Mouse (Mus musculus) forebrain, postnatal 0 days (tissue): Measurements from ENCODE around the gene 6030498E09Rik. TPM values are rescaled to one million over a fixed set of nuclear protein-coding genes. Genes with fewer than 3 reads are reported as not detected.

Experiments used
- ATAC-seq: fragments of 200-750 bp; cut with Nextera tagmentation; 2 replicates; pipeline ENCODE4 v1.8.0; 2017; ENCODE audit warnings: mild to moderate bottlenecking, moderate library complexity
- DNase-seq: peaks from one replicate; pipeline ENCODE4 v3.0.0-alpha.2; 2015
- H3K27ac ChIP-seq: fragments of 300-500 bp; sonication (generic); 2 replicates; pipeline ENCODE4 v1.5.1; 2014; ENCODE audit warnings: low read depth, mild to moderate bottlenecking, antibody characterized with exemption, low read length, moderate library complexity, mixed read lengths
- H3K27me3 ChIP-seq: fragments of 300-500 bp; sonication (generic); 2 replicates; pipeline ENCODE4 v1.6.1; 2014; ENCODE audit warnings: mild to moderate bottlenecking, low read length, mixed read lengths; ENCODE audit not compliant: insufficient read depth
- H3K36me3 ChIP-seq: fragments of 300-500 bp; sonication (generic); 2 replicates; pipeline ENCODE4 v1.6.1; 2014; ENCODE audit warnings: mild to moderate bottlenecking, moderate library complexity; ENCODE audit not compliant: insufficient read depth
- H3K4me1 ChIP-seq: fragments of 300-500 bp; sonication (generic); 2 replicates; pipeline ENCODE4 v1.6.1; 2014; ENCODE audit warnings: antibody characterized with exemption; ENCODE audit not compliant: insufficient read depth
- H3K4me2 ChIP-seq: fragments of 300-500 bp; sonication (generic); 2 replicates; pipeline ENCODE4 v1.6.1; 2014; ENCODE audit warnings: low read depth, mild to moderate bottlenecking, moderate library complexity
- H3K4me3 ChIP-seq: fragments of 300-500 bp; sonication (generic); 2 replicates; pipeline ENCODE4 v1.5.1; 2014; ENCODE audit warnings: low read depth, low read length, mixed read lengths
- H3K9ac ChIP-seq: fragments of 300-500 bp; sonication (generic); 2 replicates; pipeline ENCODE4 v1.6.1; 2014; ENCODE audit warnings: mild to moderate bottlenecking
- H3K9me3 ChIP-seq: fragments of 300-500 bp; sonication (generic); 2 replicates; pipeline ENCODE4 v1.6.1; 2016; ENCODE audit warnings: low read length
- CTCF ChIP-seq: sonication (generic); IDR thresholded peaks from 2 replicates; pipeline ENCODE4 v1.5.1; 2016; ENCODE audit warnings: antibody characterized with exemption, control low read depth, low read depth
- WGBS: fragments of 180-500 bp; shearing (Covaris S2); extraction: QIAGEN DNeasy Blood & Tissue Kit; methylation state at CpG from one replicate; pipeline ENCODE4 v1.1.7; 2014; 5-methylcytosine and 5-hydroxymethylcytosine counted together
- microRNA-seq, 2 experiments: library from miRNA; unstranded; fragments of <30 nt; microRNA quantifications; one replicate each; pipeline ENCODE4; 2016
- polyA plus RNA-seq: library from polyadenylated mRNA; unstranded; fragments of >200 nt; fragmentation: Nextera tagmentation; extraction: Ambion mirVana; gene quantifications from 2 replicates; pipeline ENCODE4 v1.2.1, GENCODE M21; 2015
- total RNA-seq: library from RNA; depleted of rRNA; stranded (reverse); fragments of >200 nt; gene quantifications from 2 replicates; pipeline ENCODE4 v1.2.3, GENCODE M21; 2014; rRNA removed

6030498E09Rik gene
- total and polyA plus RNA-seq, 2 experiments from 2014 or later = 0.22 to 0.24 TPM

- Histone ChIP-seq H3K36me3 (no peaks in the 10 kb centered on the region), H3K27ac (no peak overlapping the region), H3K4me3 (no peak overlapping the region), H3K9me3 (no peaks in the 10 kb centered on the region), H3K4me1 (no peaks in the 10 kb centered on the region), H3K27me3 (no peaks in the 10 kb centered on the region), H3K9ac (no peak overlapping the region), H3K4me2 (no peak overlapping the region)
- peak; percentile 83 for ATAC-seq
- DNase-seq = peak; percentile 50
- WGBS = 65% methylated on average over 3 of the region's 3 CpGs
- no peak for TF ChIP-seq CTCF
These were observed 21.9 kb downstream of the 6030498E09Rik start for GRCm38 (mm10) chrX:38794373-38794772.

- no peak overlapping the region for H3K4me2 ChIP-seq
- WGBS = 57% methylated on average over 3 of the region's 3 CpGs
- no peaks in the 10 kb centered on the region for H3K9me3 ChIP-seq
- no peak overlapping the region for H3K27ac ChIP-seq
- TF ChIP-seq CTCF = no peak
- no peaks in the 10 kb centered on the region for H3K36me3 ChIP-seq
- H3K9ac ChIP-seq = no peak overlapping the region
- ATAC-seq (no peak), DNase-seq (no peak)
- H3K27me3 ChIP-seq = no peaks in the 10 kb centered on the region
- no peaks in the 10 kb centered on the region for H3K4me1 ChIP-seq
- no peak overlapping the region for H3K4me3 ChIP-seq
These were observed 41.5 kb downstream of the 6030498E09Rik start for GRCm38 (mm10) chrX:38813934-38814333.

GRCm38 (mm10) chrX:38816841-38817240, 44.4 kb downstream of the 6030498E09Rik start:
- TF ChIP-seq CTCF = no peak
- no peak for ATAC-seq
- H3K9ac ChIP-seq = no peak overlapping the region
- no peaks in the 10 kb centered on the region for H3K4me1 ChIP-seq
- H3K36me3 ChIP-seq = no peaks in the 10 kb centered on the region
- H3K9me3 ChIP-seq = no peaks in the 10 kb centered on the region
- H3K4me3 ChIP-seq = no peak overlapping the region
- WGBS = 76% methylated on average over 3 of the region's 3 CpGs
- H3K4me2 ChIP-seq = no peak overlapping the region
- no peaks in the 10 kb centered on the region for H3K27me3 ChIP-seq
- no peak for DNase-seq
- H3K27ac ChIP-seq = no peak overlapping the region

DNA sequence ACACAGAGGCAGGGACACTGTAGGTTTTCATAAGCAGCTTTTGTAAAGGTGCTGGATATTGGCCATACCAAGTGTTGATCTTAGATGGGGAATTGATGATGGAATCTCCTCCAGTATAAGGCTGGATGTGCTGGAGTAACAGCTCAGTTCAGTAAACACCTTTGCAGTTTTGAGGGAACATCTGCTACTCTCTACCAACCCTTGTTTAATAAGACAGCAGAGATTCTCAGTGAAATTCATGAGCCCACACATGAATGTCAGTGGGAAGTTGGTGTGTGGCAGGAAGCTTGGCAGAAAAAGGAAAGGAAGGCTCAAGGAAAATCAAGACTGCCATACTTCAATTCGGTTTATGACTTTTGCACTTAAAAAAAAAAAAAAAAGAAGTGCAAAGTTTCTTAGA, 186.1 kb downstream of the 6030498E09Rik start:
- no peak for DNase-seq
- WGBS = 53% methylated on average over 1 of the region's 1 CpGs

DNA sequence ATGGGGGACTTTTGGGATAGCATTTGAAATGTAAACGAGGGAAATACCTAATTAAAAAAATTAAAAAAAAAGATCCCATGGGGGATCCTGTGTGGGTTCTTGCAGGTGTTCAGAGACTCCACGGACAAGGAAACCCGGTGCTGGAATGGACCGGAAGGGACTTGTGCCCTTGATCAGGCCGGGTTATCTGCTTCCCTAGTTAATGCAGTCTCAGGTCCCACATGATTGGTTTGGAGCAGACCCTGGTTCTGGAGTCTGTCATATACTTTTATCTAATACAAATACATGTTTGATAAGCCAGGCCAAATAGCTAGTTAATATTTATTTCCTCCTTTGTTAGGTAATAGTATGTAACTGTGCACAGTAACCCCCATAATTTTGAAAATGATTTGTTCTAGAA, 223.8 kb downstream of the 6030498E09Rik start:
- DNase-seq (no peak), ATAC-seq (no peak)
- 87% methylated on average over 5 of the region's 5 CpGs for WGBS
- no peak overlapping the region for H3K27ac ChIP-seq
- no peaks in the 10 kb centered on the region for H3K36me3 ChIP-seq
- H3K4me1 ChIP-seq = no peaks in the 10 kb centered on the region
- H3K9me3 ChIP-seq = no peaks in the 10 kb centered on the region
- H3K9ac ChIP-seq = no peak overlapping the region
- H3K4me2 ChIP-seq = no peak overlapping the region
- TF ChIP-seq CTCF = no peak
- H3K4me3 ChIP-seq = no peak overlapping the region
- no peaks in the 10 kb centered on the region for H3K27me3 ChIP-seq

More for the DNA sequence above, 186.1 kb downstream of the 6030498E09Rik start:
- Histone ChIP-seq H3K9me3 (no peaks in the 10 kb centered on the region), H3K9ac (no peak overlapping the region), H3K4me1 (no peaks in the 10 kb centered on the region), H3K27me3 (no peaks in the 10 kb centered on the region), H3K27ac (no peak overlapping the region), H3K4me2 (no peak overlapping the region), H3K4me3 (no peak overlapping the region), H3K36me3 (no peaks in the 10 kb centered on the region)
- TF ChIP-seq CTCF = no peak
- ATAC-seq = no peak

Small RNA genes within 50 kb of the gene (microRNA-seq; reads per million reads assigned to microRNA genes)
- gene Gm25642 = 0 reads per million in 2 experiments

Other genes starting within 250 kb of the 6030498E09Rik start
- 21.8 and 28.6 TPM in 2 replicates for gene Cul4b, start 196.5 kb upstream of the 6030498E09Rik start, total RNA-seq
- 11.7 and 13.8 TPM in 2 replicates for gene Cul4b, start 196.5 kb upstream of the 6030498E09Rik start, polyA plus RNA-seq
- gene Mcts1, start 172.1 kb upstream of the 6030498E09Rik start, total RNA-seq = 77.9 and 98.0 TPM in 2 replicates
- gene Mcts1, start 172.1 kb upstream of the 6030498E09Rik start, polyA plus RNA-seq = 174 and 215 TPM in 2 replicates
- gene C1galt1c1, start 137.6 kb upstream of the 6030498E09Rik start, total RNA-seq = 17.1 and 24.5 TPM in 2 replicates
- gene C1galt1c1, start 137.6 kb upstream of the 6030498E09Rik start, polyA plus RNA-seq = 21.9 and 22.4 TPM in 2 replicates